Mouse (Mus musculus) cortical plate, adult 2 months (tissue): ENCODE results near the gene Gm6020.

Source experiments
- CTCF ChIP-seq: fragments of 200-500 bp; IDR thresholded peaks from 2 replicates; pipeline ENCODE4 v1.5.1; 2011; ENCODE audit warnings: mild to moderate bottlenecking, control low read depth, low read length; ENCODE audit not compliant: insufficient read depth; ENCODE audit errors: extremely low read depth
- POLR2A ChIP-seq: fragments of 200-500 bp; IDR thresholded peaks from 2 replicates; pipeline ENCODE4 v1.6.1; 2011; ENCODE audit warnings: mild to moderate bottlenecking, low read length, control low read depth; ENCODE audit not compliant: insufficient read depth; ENCODE audit errors: extremely low read depth

- no peak for TF ChIP-seq CTCF
- TF ChIP-seq POLR2A = no peak
These were observed 42.8 kb downstream of the Gm6020 start for GRCm38 (mm10) chr19:61226401-61226927.
